Mouse (Mus musculus) MEL (cell line): ENCODE measurements at regions not wholly inside any gene's neighbourhood (a gene's known extent, or its start where the extent isn't known, plus 50 kb on each side); places are given as distances from the start of the nearest gene placed in this dataset.

Source experiments
- DNase-seq: peaks from one replicate; pipeline ENCODE4 v3.0.0; 2011; ENCODE audit warnings: low read depth, low spot score
- H3K27ac ChIP-seq: 2 replicates; pipeline ENCODE4 v1.5.1; 2012; ENCODE audit warnings: low read depth, mild to moderate bottlenecking, control low read depth, low read length, moderate library complexity; ENCODE audit not compliant: control insufficient read depth
- H3K27me3 ChIP-seq, 2 experiments: fragments of 150-350 bp in 1 of 2; sonication (generic) in 1 of 2; 2 replicates each; pipeline ENCODE4 v1.6.1; 2012; ENCODE audit warnings: low read length in 2 of 2, mild to moderate bottlenecking in 2 of 2, improper control_type of control experiment in 1 of 2, moderate library complexity in 1 of 2; ENCODE audit not compliant: insufficient read depth in 2 of 2, control insufficient read depth in 1 of 2
- H3K36me3 ChIP-seq, 2 experiments: 2 replicates each; pipeline ENCODE4 v1.6.1; 2012 to 2014; ENCODE audit warnings: low read length in 2 of 2, improper control_type of control experiment in 1 of 2, inconsistent platforms in 1 of 2, mild to moderate bottlenecking in 1 of 2; ENCODE audit not compliant: insufficient read depth in 2 of 2, control insufficient read depth in 1 of 2
- H3K4me1 ChIP-seq, 2 experiments: fragments of 150-350 bp in 1 of 2; sonication (generic) in 1 of 2; 2 replicates each; pipeline ENCODE4 v1.6.1; 2012; ENCODE audit warnings: low read length in 2 of 2, improper control_type of control experiment in 1 of 2, mild to moderate bottlenecking in 1 of 2; ENCODE audit not compliant: insufficient read depth in 2 of 2, control insufficient read depth in 1 of 2
- H3K4me3 ChIP-seq, 2 experiments: fragments of 150-350 bp in 1 of 2; sonication (generic) in 1 of 2; 2 replicates each; pipeline ENCODE4 v1.5.1; 2012; ENCODE audit warnings: low read depth in 2 of 2, low read length in 2 of 2, mild to moderate bottlenecking in 2 of 2, moderate library complexity in 2 of 2, control low read depth in 1 of 2, improper control_type of control experiment in 1 of 2; ENCODE audit not compliant: control insufficient read depth in 1 of 2, insufficient read depth in 1 of 2
- H3K79me2 ChIP-seq: 2 replicates; pipeline ENCODE4 v1.6.1; 2012; ENCODE audit warnings: mild to moderate bottlenecking, low read length, moderate library complexity; ENCODE audit not compliant: control insufficient read depth, poor library complexity, insufficient read depth
- H3K9ac ChIP-seq: 2 replicates; pipeline ENCODE4 v1.6.1; 2012; ENCODE audit warnings: low read depth, mild to moderate bottlenecking, control low read depth, low read length, moderate library complexity; ENCODE audit not compliant: control insufficient read depth, poor library complexity, severe bottlenecking
- H3K9me3 ChIP-seq: fragments of 150-350 bp; sonication (generic); replicated peaks from 2 replicates; pipeline ENCODE4 v1.6.1; 2012; ENCODE audit warnings: mild to moderate bottlenecking, low read length, improper control_type of control experiment, moderate library complexity; ENCODE audit not compliant: insufficient read depth
- BHLHE40 ChIP-seq: IDR thresholded peaks from 2 replicates; pipeline ENCODE4 v1.6.1; 2012; ENCODE audit warnings: low read depth, mild to moderate bottlenecking, inconsistent platforms, low read length, improper control_type of control experiment, borderline replicate concordance
- CHD2 ChIP-seq: IDR thresholded peaks from 2 replicates; pipeline ENCODE4 v1.6.1; 2011; ENCODE audit warnings: low read length, improper control_type of control experiment
- CTCF ChIP-seq, 3 experiments: IDR thresholded peaks in 2 of 3; conservative IDR thresholded peaks in 1 of 3; 2 replicates each; pipeline ENCODE4 v1.5.1; 2011 to 2012; ENCODE audit warnings: low read length in 3 of 3, low read depth in 2 of 3, mild to moderate bottlenecking in 2 of 3, improper control_type of control experiment in 1 of 3, inconsistent platforms in 1 of 3, mixed read lengths in 1 of 3, moderate library complexity in 1 of 3; ENCODE audit not compliant: control insufficient read depth in 1 of 3, insufficient read depth in 1 of 3, poor library complexity in 1 of 3, severe bottlenecking in 1 of 3
- E2F4 ChIP-seq: IDR thresholded peaks from 2 replicates; pipeline ENCODE4 v1.6.1; 2011; ENCODE audit warnings: low read depth, low read length, improper control_type of control experiment, borderline replicate concordance
- EP300 ChIP-seq, 2 experiments: IDR thresholded peaks; 2 replicates each; pipeline ENCODE4 v1.6.1; 2011; ENCODE audit warnings: improper control_type of control experiment in 2 of 2, low read length in 2 of 2, low read depth in 1 of 2, mild to moderate bottlenecking in 1 of 2
- ETS1 ChIP-seq: IDR thresholded peaks from 2 replicates; pipeline ENCODE4 v1.6.1; 2012; ENCODE audit warnings: low read depth, mild to moderate bottlenecking, inconsistent platforms, low read length, improper control_type of control experiment, moderate library complexity
- GABPA ChIP-seq: IDR thresholded peaks from 2 replicates; pipeline ENCODE4 v1.6.1; 2012; ENCODE audit warnings: low read depth, mild to moderate bottlenecking, inconsistent platforms, low read length, improper control_type of control experiment, moderate library complexity
- GATA1 ChIP-seq: IDR thresholded peaks from 2 replicates; pipeline ENCODE4 v1.6.1; 2011; ENCODE audit warnings: low read depth, low read length, improper control_type of control experiment
- HCFC1 ChIP-seq: IDR thresholded peaks from 2 replicates; pipeline ENCODE4 v1.6.1; 2012; ENCODE audit warnings: low read depth, mild to moderate bottlenecking, inconsistent platforms, low read length, improper control_type of control experiment, moderate library complexity
- JUND ChIP-seq: IDR thresholded peaks from 2 replicates; pipeline ENCODE4 v1.6.1; 2011; ENCODE audit warnings: low read depth, mild to moderate bottlenecking, improper control_type of control experiment, low read length
- MAFK ChIP-seq: IDR thresholded peaks from 2 replicates; pipeline ENCODE4 v1.6.1; 2011; ENCODE audit warnings: low read depth, mild to moderate bottlenecking, low read length, improper control_type of control experiment, borderline replicate concordance
- MAX ChIP-seq: IDR thresholded peaks from 2 replicates; pipeline ENCODE4 v1.6.1; 2011; ENCODE audit warnings: low read length, improper control_type of control experiment
- MAZ ChIP-seq: IDR thresholded peaks from 2 replicates; pipeline ENCODE4 v1.6.1; 2012; ENCODE audit warnings: low read depth, mild to moderate bottlenecking, inconsistent platforms, low read length, improper control_type of control experiment
- MYC ChIP-seq: IDR thresholded peaks from 2 replicates; pipeline ENCODE4 v1.6.1; 2011; ENCODE audit warnings: low read depth, mild to moderate bottlenecking, low read length, improper control_type of control experiment, moderate library complexity
- NELFE ChIP-seq: IDR thresholded peaks from 2 replicates; pipeline ENCODE4 v1.6.1; 2011; ENCODE audit warnings: low read depth, low read length, improper control_type of control experiment
- POLR2A ChIP-seq, 2 experiments: IDR thresholded peaks; 2 replicates each; pipeline ENCODE4 v1.6.1; 2011 to 2012; ENCODE audit warnings: low read length in 2 of 2, mild to moderate bottlenecking in 2 of 2, control low read depth in 1 of 2, improper control_type of control experiment in 1 of 2, low read depth in 1 of 2, moderate library complexity in 1 of 2; ENCODE audit not compliant: control insufficient read depth in 1 of 2, insufficient read depth in 1 of 2, poor library complexity in 1 of 2
- POLR2AphosphoS2 ChIP-seq: IDR thresholded peaks from 2 replicates; pipeline ENCODE4 v1.6.1; 2011; ENCODE audit warnings: low read length, improper control_type of control experiment
- RAD21 ChIP-seq: IDR thresholded peaks from 2 replicates; pipeline ENCODE4 v1.6.1; 2011; ENCODE audit warnings: mild to moderate bottlenecking, low read depth, low read length, improper control_type of control experiment
- RCOR1 ChIP-seq: IDR thresholded peaks from 2 replicates; pipeline ENCODE4 v1.6.1; 2012; ENCODE audit warnings: low read depth, mild to moderate bottlenecking, inconsistent platforms, low read length, improper control_type of control experiment
- SIN3A ChIP-seq: IDR thresholded peaks from 2 replicates; pipeline ENCODE4 v1.6.1; 2012; ENCODE audit warnings: low read length, improper control_type of control experiment, inconsistent platforms
- TAL1 ChIP-seq: IDR thresholded peaks from 2 replicates; pipeline ENCODE4 v1.6.1; 2012; ENCODE audit warnings: mild to moderate bottlenecking, inconsistent platforms, low read length, moderate library complexity, mixed read lengths
- TBP ChIP-seq: IDR thresholded peaks from 2 replicates; pipeline ENCODE4 v1.8.0; 2011; ENCODE audit warnings: low read depth, low read length, improper control_type of control experiment
- TCF12 ChIP-seq: IDR thresholded peaks from 2 replicates; pipeline ENCODE4 v1.6.1; 2014; ENCODE audit warnings: low read depth, mild to moderate bottlenecking, inconsistent platforms, low read length, improper control_type of control experiment, moderate library complexity
- UBTF ChIP-seq: IDR thresholded peaks from 2 replicates; pipeline ENCODE4 v1.6.1; 2012; ENCODE audit warnings: low read depth, mild to moderate bottlenecking, inconsistent platforms, low read length, improper control_type of control experiment, moderate library complexity, borderline replicate concordance; ENCODE audit not compliant: insufficient read depth
- USF1 ChIP-seq: IDR thresholded peaks from 2 replicates; pipeline ENCODE4 v1.6.1; 2014; ENCODE audit warnings: low read depth, mild to moderate bottlenecking, inconsistent platforms, low read length, improper control_type of control experiment, moderate library complexity
- USF2 ChIP-seq, 2 experiments: IDR thresholded peaks; 2 replicates each; pipeline ENCODE4 v1.6.1; 2011 to 2012; ENCODE audit warnings: improper control_type of control experiment in 2 of 2, low read length in 2 of 2, borderline replicate concordance in 1 of 2, inconsistent platforms in 1 of 2, low read depth in 1 of 2, mild to moderate bottlenecking in 1 of 2; ENCODE audit not compliant: insufficient read depth in 1 of 2
- ZKSCAN1 ChIP-seq: IDR thresholded peaks from 2 replicates; pipeline ENCODE4 v1.6.1; 2012; ENCODE audit warnings: low read depth, mild to moderate bottlenecking, inconsistent platforms, low read length, improper control_type of control experiment, moderate library complexity
- ZMIZ1 ChIP-seq: IDR thresholded peaks from 2 replicates; pipeline ENCODE4 v1.6.1; 2012; ENCODE audit warnings: low read depth, mild to moderate bottlenecking, inconsistent platforms, low read length, improper control_type of control experiment, moderate library complexity
- ZNF384 ChIP-seq: IDR thresholded peaks from 2 replicates; pipeline ENCODE4 v1.6.1; 2012; ENCODE audit warnings: low read depth, mild to moderate bottlenecking, inconsistent platforms, low read length, improper control_type of control experiment

GRCm38 (mm10) chr3:118329132-118329674, 232.7 kb upstream of the Dpyd start:
- peak; percentile 83 for DNase-seq
- Histone ChIP-seq H3K4me1 (peaks cover 0 to 6% of the 10 kb centered on the region in 2 experiments; a peak in 2 of 4 replicates), H3K36me3 (peaks cover 0 to 4% of the 10 kb centered on the region in 2 experiments; a peak in 2 of 4 replicates), H3K9me3 (no peaks in the 10 kb centered on the region), H3K27ac (no peak overlapping the region), H3K9ac (no peak overlapping the region), H3K27me3 (no peaks in the 10 kb centered on the region), H3K79me2 (no peaks in the 10 kb centered on the region), H3K4me3 (no peak overlapping the region)
- no peak for TF ChIP-seq UBTF
- peak; percentile 65 for TF ChIP-seq MAX
- TF ChIP-seq CHD2 = no peak
- no peak for TF ChIP-seq HCFC1
- 0 out of 2 replicates have a peak, but pooled peaks have one; percentile 51 for TF ChIP-seq BHLHE40
- TF ChIP-seq USF2 (IDR thresholded peaks at IDR 0.05; ENCODE audit: borderline replicate concordance in 1 of 2, insufficient read depth in 1 of 2, low read depth in 1 of 2, low read length in 2 of 2) = 0 out of 4 replicates have a peak, but pooled peaks of 1 of the 2 experiments have one; percentile 42
- peak; percentile 64; the same call in 1 of the 2 replicates for TF ChIP-seq MYC
- TF ChIP-seq NELFE = no peak
- TF ChIP-seq ZKSCAN1 = no peak
- no peak for TF ChIP-seq GABPA
- TF ChIP-seq JUND = no peak
- peak; percentile 96 for TF ChIP-seq GATA1
- peak; percentile 44 for TF ChIP-seq TAL1
- TF ChIP-seq POLR2A (IDR thresholded peaks at IDR 0.05; ENCODE audit: control insufficient read depth in 1 of 2, insufficient read depth in 1 of 2, low read depth in 1 of 2, low read length in 2 of 2, poor library complexity in 1 of 2) = no peak
- TF ChIP-seq E2F4 = no peak
- peak; percentile 95 to 96 for TF ChIP-seq EP300 (IDR thresholded peaks at IDR 0.05; ENCODE audit: low read depth in 1 of 2, low read length in 2 of 2)
- peak; percentile 62 for TF ChIP-seq SIN3A
- TF ChIP-seq ZMIZ1 = no peak
- peak; percentile 96 for TF ChIP-seq TCF12
- peak; percentile 87 for TF ChIP-seq ZNF384
- peak; percentile 34; the same call in 1 of the 2 replicates for TF ChIP-seq MAZ
- TF ChIP-seq TBP = no peak
- TF ChIP-seq CTCF (IDR thresholded peaks at IDR 0.05 in 2 of 3, conservative IDR thresholded peaks at IDR 0.05 in 1 of 3; ENCODE audit: control insufficient read depth in 1 of 3, insufficient read depth in 1 of 3, low read depth in 2 of 3, low read length in 3 of 3, poor library complexity in 1 of 3, severe bottlenecking in 1 of 3) = no peak
- TF ChIP-seq RAD21 = no peak
- TF ChIP-seq RCOR1 = peak; percentile 81
- TF ChIP-seq USF1 = peak; percentile 91
- no peak for TF ChIP-seq POLR2AphosphoS2
- 0 out of 2 replicates have a peak, but pooled peaks have one; percentile 31 for TF ChIP-seq MAFK
- peak; percentile 87 for TF ChIP-seq ETS1
